Mouse (Mus musculus) heart, embryonic 14.5 days (tissue): ENCODE measurements around the gene Sh3bp4. TPM values are rescaled to one million over a fixed set of nuclear protein-coding genes. Genes with fewer than 3 reads are reported as not detected.

Source experiments
- ATAC-seq: fragments of 200-750 bp; cut with Nextera tagmentation; 2 replicates; pipeline ENCODE4 v1.8.0; 2017; ENCODE audit warnings: low read depth, moderate TSS enrichment; ENCODE audit not compliant: insufficient number of reproducible peaks, insufficient read depth, low FRiP score
- H3K27ac ChIP-seq, 2 experiments: fragments of 200-500 bp in 1 of 2; fragments of 300-500 bp in 1 of 2; sonication (generic) in 1 of 2; replicated peaks in 1 of 2; 2 replicates each; pipeline ENCODE4 v1.5.1; 2012 to 2014; ENCODE audit warnings: low read depth in 2 of 2, low read length in 2 of 2, control low read depth in 1 of 2, mild to moderate bottlenecking in 1 of 2, mixed read lengths in 1 of 2; ENCODE audit not compliant: control insufficient read depth in 1 of 2, insufficient read depth in 1 of 2
- H3K27me3 ChIP-seq: fragments of 300-500 bp; sonication (generic); 2 replicates; pipeline ENCODE4 v1.6.1; 2014; ENCODE audit warnings: mild to moderate bottlenecking, low read length, control low read depth; ENCODE audit not compliant: control insufficient read depth, insufficient read depth
- H3K36me3 ChIP-seq: fragments of 300-500 bp; sonication (generic); 2 replicates; pipeline ENCODE4 v1.6.1; 2014; ENCODE audit warnings: mild to moderate bottlenecking, control low read depth, low read length, mixed read lengths; ENCODE audit not compliant: control insufficient read depth, insufficient read depth
- H3K4me1 ChIP-seq, 2 experiments: fragments of 200-500 bp in 1 of 2; fragments of 300-500 bp in 1 of 2; sonication (generic) in 1 of 2; 2 replicates each; pipeline ENCODE4 v1.6.1; 2012 to 2014; ENCODE audit warnings: low read length in 2 of 2, control low read depth in 1 of 2, mixed read lengths in 1 of 2; ENCODE audit not compliant: control insufficient read depth in 2 of 2, insufficient read depth in 2 of 2
- H3K4me2 ChIP-seq: fragments of 300-500 bp; sonication (generic); 2 replicates; pipeline ENCODE4 v1.6.1; 2014; ENCODE audit warnings: mild to moderate bottlenecking, low read length
- H3K4me3 ChIP-seq, 2 experiments: fragments of 200-500 bp in 1 of 2; fragments of 300-500 bp in 1 of 2; sonication (generic) in 1 of 2; 2 replicates each; pipeline ENCODE4 v1.5.1; 2012 to 2014; ENCODE audit warnings: low read length in 2 of 2, mild to moderate bottlenecking in 2 of 2, control low read depth in 1 of 2, low read depth in 1 of 2, moderate library complexity in 1 of 2; ENCODE audit not compliant: control insufficient read depth in 1 of 2, insufficient read depth in 1 of 2
- H3K9ac ChIP-seq: fragments of 300-500 bp; sonication (generic); 2 replicates; pipeline ENCODE4 v1.6.1; 2014; ENCODE audit warnings: mild to moderate bottlenecking, low read length
- H3K9me3 ChIP-seq: fragments of 300-500 bp; sonication (generic); 2 replicates; pipeline ENCODE4 v1.6.1; 2016; ENCODE audit warnings: low read length, control low read depth; ENCODE audit not compliant: control insufficient read depth
- WGBS: fragments of 180-500 bp; shearing (Covaris S2); extraction: QIAGEN DNeasy Blood & Tissue Kit; methylation state at CpG from one replicate; pipeline ENCODE4 v1.1.7; 2014; 5-methylcytosine and 5-hydroxymethylcytosine counted together
- polyA plus RNA-seq: library from polyadenylated mRNA; unstranded; fragments of >200 nt; fragmentation: Nextera tagmentation; extraction: Ambion mirVana; gene quantifications from 2 replicates; pipeline ENCODE4 v1.2.1, GENCODE M21; 2014

Sh3bp4 gene
- polyA plus RNA-seq, 1 experiment from 2014 or later = 17.2 TPM

GRCm38 (mm10) chr1:89057430-89057829 is 12.8 kb upstream of the Sh3bp4 start:
- no peaks in the 10 kb centered on the region for H3K27me3 ChIP-seq
- no peak overlapping the region for H3K27ac ChIP-seq
- H3K9me3 ChIP-seq = peaks cover 13% of the 10 kb centered on the region
- ATAC-seq = no peak
- H3K4me2 ChIP-seq = no peak overlapping the region
- H3K36me3 ChIP-seq = no peaks in the 10 kb centered on the region
- no peak overlapping the region for H3K4me3 ChIP-seq
- H3K9ac ChIP-seq = no peak overlapping the region
- 65% methylated on average over 3 of the region's 3 CpGs for WGBS
- H3K4me1 ChIP-seq = peaks cover 2 to 3% of the 10 kb centered on the region in 2 experiments; a peak in 2 of 4 replicates

- no peak overlapping the region for H3K27ac ChIP-seq
- H3K4me2 ChIP-seq = no peak overlapping the region
- peaks cover 13% of the 10 kb centered on the region for H3K9me3 ChIP-seq
- no peak for ATAC-seq
- H3K4me3 ChIP-seq = no peak overlapping the region
- 82% methylated on average over 1 of the region's 1 CpGs for WGBS
- H3K9ac ChIP-seq = no peak overlapping the region
- H3K27me3 ChIP-seq = no peaks in the 10 kb centered on the region
- no peaks in the 10 kb centered on the region for H3K36me3 ChIP-seq
- peaks cover 2 to 3% of the 10 kb centered on the region in 2 experiments; a peak in 2 of 4 replicates for H3K4me1 ChIP-seq
Measured at GRCm38 (mm10) chr1:89058011-89058410, 12.2 kb upstream of the Sh3bp4 start.

- WGBS = 66% methylated on average over 4 of the region's 4 CpGs
- Histone ChIP-seq H3K4me3 (no peak overlapping the region), H3K27ac (no peak overlapping the region), H3K4me2 (no peak overlapping the region), H3K36me3 (no peaks in the 10 kb centered on the region), H3K27me3 (no peaks in the 10 kb centered on the region), H3K9ac (no peak overlapping the region), H3K4me1 (peaks cover 3% of the 10 kb centered on the region in 2 experiments; a peak in 1 of 4 replicates), H3K9me3 (peaks cover 11% of the 10 kb centered on the region)
- no peak for ATAC-seq
Measured at GRCm38 (mm10) chr1:89062977-89063376, 7.2 kb upstream of the Sh3bp4 start.

- no peaks in the 10 kb centered on the region for H3K27me3 ChIP-seq
- no peak overlapping the region for H3K4me3 ChIP-seq
- peaks cover 3 to 4% of the 10 kb centered on the region in 2 experiments; a peak in 3 of 4 replicates for H3K4me1 ChIP-seq
- H3K36me3 ChIP-seq = no peaks in the 10 kb centered on the region
- ATAC-seq = no peak
- WGBS = 84% methylated on average over 3 of the region's 3 CpGs
- no peak overlapping the region for H3K27ac ChIP-seq
- H3K9me3 ChIP-seq = peaks cover 10% of the 10 kb centered on the region
- H3K9ac ChIP-seq = no peak overlapping the region
- no peak overlapping the region for H3K4me2 ChIP-seq
Measured at GRCm38 (mm10) chr1:89063800-89064199, 6.4 kb upstream of the Sh3bp4 start.

DNA sequence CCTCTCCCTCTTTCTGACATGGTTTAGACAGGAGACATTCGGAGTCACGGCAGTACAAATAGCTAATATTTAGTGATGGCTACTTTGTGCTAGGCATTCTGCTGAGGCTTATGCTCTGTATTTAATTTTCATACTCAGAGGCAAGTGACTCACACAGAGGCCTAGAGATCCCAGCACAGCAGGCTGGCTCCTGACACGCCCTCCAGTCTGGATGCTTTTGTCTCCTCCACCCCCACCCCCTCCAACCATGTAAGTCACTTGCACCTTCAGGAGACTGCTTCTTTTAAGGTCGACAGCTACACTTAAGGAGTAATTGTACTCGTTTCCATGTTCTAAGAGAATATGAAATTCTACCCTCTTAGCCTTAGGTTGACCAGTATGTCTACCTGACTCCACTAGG is 1.4 kb upstream of the Sh3bp4 start:
- 67% methylated on average over 5 of the region's 5 CpGs for WGBS
- no peak overlapping the region for H3K9ac ChIP-seq
- H3K27ac ChIP-seq = peak overlapping the region in 1 of 2 experiments; percentile 91; a peak in 1 of 4 replicates
- no peaks in the 10 kb centered on the region for H3K27me3 ChIP-seq
- H3K4me2 ChIP-seq = peak overlapping the region; percentile 73; the same call in 1 of the 2 replicates
- no peaks in the 10 kb centered on the region for H3K9me3 ChIP-seq
- no peak for ATAC-seq
- no peak overlapping the region for H3K4me3 ChIP-seq
- no peaks in the 10 kb centered on the region for H3K36me3 ChIP-seq
- H3K4me1 ChIP-seq = peaks cover 13 to 20% of the 10 kb centered on the region in 2 experiments

DNA sequence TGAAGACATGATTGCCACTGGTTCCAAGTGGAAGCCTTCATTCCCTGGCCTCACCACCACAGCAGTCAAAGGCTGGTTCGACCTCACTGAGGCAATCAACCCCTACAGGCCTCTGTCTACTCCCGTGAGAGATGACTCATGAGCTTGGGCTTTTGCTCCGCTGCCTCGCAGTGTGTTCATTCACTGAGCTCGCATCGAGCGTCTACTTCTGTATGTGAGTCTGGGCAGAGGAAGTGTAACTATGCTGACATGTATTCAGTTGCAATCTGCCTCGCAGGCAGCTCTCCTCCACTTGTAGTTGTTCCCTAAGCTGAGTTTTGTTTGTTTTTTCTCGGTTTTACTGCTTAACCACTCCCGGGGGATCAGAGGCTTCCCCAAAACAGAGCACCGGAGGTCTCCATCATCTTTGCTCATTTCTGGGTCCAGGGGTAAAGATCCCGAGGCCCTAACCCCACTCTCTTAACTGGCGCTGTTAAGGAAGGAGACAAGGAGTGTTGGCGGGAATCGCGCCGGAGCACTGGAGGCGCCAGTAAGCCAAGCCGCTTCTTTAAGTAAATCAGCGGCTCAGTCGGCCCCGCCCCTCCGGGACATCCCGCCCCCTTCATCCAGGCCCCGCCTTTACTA is 624 bp upstream of the Sh3bp4 start:
- Histone ChIP-seq H3K9me3 (no peaks in the 10 kb centered on the region), H3K27ac (peak overlapping the region; percentile 91 to 94), H3K9ac (peak overlapping the region; percentile 71), H3K4me2 (peak overlapping the region; percentile 73), H3K27me3 (no peaks in the 10 kb centered on the region), H3K4me3 (peak overlapping the region; percentile 56 to 79), H3K4me1 (peaks cover 19 to 28% of the 10 kb centered on the region in 2 experiments), H3K36me3 (no peaks in the 10 kb centered on the region)
- WGBS = under 1% methylated on average over 25 of the region's 25 CpGs
- ATAC-seq = peak; percentile 14; the same call in 1 of the 2 replicates

DNA sequence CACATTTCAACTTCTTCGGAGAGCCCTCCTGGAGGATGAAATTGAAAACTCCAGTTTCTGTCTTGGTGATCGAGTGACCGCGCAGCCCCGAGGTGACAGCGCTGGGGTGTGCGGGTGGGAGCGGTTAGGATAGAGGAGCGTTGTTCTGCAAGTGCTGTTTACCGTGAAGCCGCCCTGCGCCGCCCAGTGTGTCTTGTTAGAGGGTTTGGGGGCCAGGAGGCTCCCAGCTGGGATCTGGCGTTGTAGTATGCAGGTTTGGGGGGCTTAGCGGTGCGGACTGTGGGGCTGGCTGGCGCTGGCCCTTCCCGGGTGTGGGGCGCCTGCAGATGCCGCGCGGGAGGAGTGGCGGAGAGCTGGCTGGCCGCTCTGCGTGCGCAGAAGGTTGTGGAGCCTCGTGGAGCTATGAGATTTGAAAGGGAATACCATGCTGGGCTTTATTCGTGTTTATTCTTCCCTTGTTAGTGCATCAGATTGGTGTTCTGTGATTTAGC is 701 bp downstream of the Sh3bp4 start:
- H3K4me3 ChIP-seq = peak overlapping the region; percentile 79 to 82
- no peaks in the 10 kb centered on the region for H3K27me3 ChIP-seq
- no peak for ATAC-seq
- peak overlapping the region; percentile 73 for H3K4me2 ChIP-seq
- H3K36me3 ChIP-seq = no peaks in the 10 kb centered on the region
- WGBS = 0% methylated on average over 28 of the region's 28 CpGs
- H3K27ac ChIP-seq = peak overlapping the region; percentile 58 to 90
- H3K4me1 ChIP-seq = peaks cover 26 to 38% of the 10 kb centered on the region in 2 experiments
- no peaks in the 10 kb centered on the region for H3K9me3 ChIP-seq
- H3K9ac ChIP-seq = peak overlapping the region; percentile 94
